Mouse (Mus musculus) MEL (cell line): ENCODE results near the gene Prkcb. TPM values are rescaled to one million over a fixed set of nuclear protein-coding genes. Genes with fewer than 3 reads are reported as not detected.

Source experiments
- DNase-seq: peaks from one replicate; pipeline ENCODE4 v3.0.0; 2011; ENCODE audit warnings: low read depth, low spot score
- H3K27ac ChIP-seq: 2 replicates; pipeline ENCODE4 v1.5.1; 2012; ENCODE audit warnings: low read depth, mild to moderate bottlenecking, control low read depth, low read length, moderate library complexity; ENCODE audit not compliant: control insufficient read depth
- H3K27me3 ChIP-seq, 2 experiments: fragments of 150-350 bp in 1 of 2; sonication (generic) in 1 of 2; 2 replicates each; pipeline ENCODE4 v1.6.1; 2012; ENCODE audit warnings: low read length in 2 of 2, mild to moderate bottlenecking in 2 of 2, improper control_type of control experiment in 1 of 2, moderate library complexity in 1 of 2; ENCODE audit not compliant: insufficient read depth in 2 of 2, control insufficient read depth in 1 of 2
- H3K36me3 ChIP-seq, 2 experiments: 2 replicates each; pipeline ENCODE4 v1.6.1; 2012 to 2014; ENCODE audit warnings: low read length in 2 of 2, improper control_type of control experiment in 1 of 2, inconsistent platforms in 1 of 2, mild to moderate bottlenecking in 1 of 2; ENCODE audit not compliant: insufficient read depth in 2 of 2, control insufficient read depth in 1 of 2
- H3K4me1 ChIP-seq, 2 experiments: fragments of 150-350 bp in 1 of 2; sonication (generic) in 1 of 2; 2 replicates each; pipeline ENCODE4 v1.6.1; 2012; ENCODE audit warnings: low read length in 2 of 2, improper control_type of control experiment in 1 of 2, mild to moderate bottlenecking in 1 of 2; ENCODE audit not compliant: insufficient read depth in 2 of 2, control insufficient read depth in 1 of 2
- H3K4me3 ChIP-seq, 2 experiments: fragments of 150-350 bp in 1 of 2; sonication (generic) in 1 of 2; 2 replicates each; pipeline ENCODE4 v1.5.1; 2012; ENCODE audit warnings: low read depth in 2 of 2, low read length in 2 of 2, mild to moderate bottlenecking in 2 of 2, moderate library complexity in 2 of 2, control low read depth in 1 of 2, improper control_type of control experiment in 1 of 2; ENCODE audit not compliant: control insufficient read depth in 1 of 2, insufficient read depth in 1 of 2
- H3K79me2 ChIP-seq: 2 replicates; pipeline ENCODE4 v1.6.1; 2012; ENCODE audit warnings: mild to moderate bottlenecking, low read length, moderate library complexity; ENCODE audit not compliant: control insufficient read depth, poor library complexity, insufficient read depth
- H3K9ac ChIP-seq: 2 replicates; pipeline ENCODE4 v1.6.1; 2012; ENCODE audit warnings: low read depth, mild to moderate bottlenecking, control low read depth, low read length, moderate library complexity; ENCODE audit not compliant: control insufficient read depth, poor library complexity, severe bottlenecking
- H3K9me3 ChIP-seq: fragments of 150-350 bp; sonication (generic); replicated peaks from 2 replicates; pipeline ENCODE4 v1.6.1; 2012; ENCODE audit warnings: mild to moderate bottlenecking, low read length, improper control_type of control experiment, moderate library complexity; ENCODE audit not compliant: insufficient read depth
- BHLHE40 ChIP-seq: IDR thresholded peaks from 2 replicates; pipeline ENCODE4 v1.6.1; 2012; ENCODE audit warnings: low read depth, mild to moderate bottlenecking, inconsistent platforms, low read length, improper control_type of control experiment, borderline replicate concordance
- CHD1 ChIP-seq: IDR thresholded peaks from 2 replicates; pipeline ENCODE4 v1.6.1; 2012; ENCODE audit warnings: low read depth, mild to moderate bottlenecking, inconsistent platforms, low read length, improper control_type of control experiment
- CHD2 ChIP-seq: IDR thresholded peaks from 2 replicates; pipeline ENCODE4 v1.6.1; 2011; ENCODE audit warnings: low read length, improper control_type of control experiment
- E2F4 ChIP-seq: IDR thresholded peaks from 2 replicates; pipeline ENCODE4 v1.6.1; 2011; ENCODE audit warnings: low read depth, low read length, improper control_type of control experiment, borderline replicate concordance
- ELF1 ChIP-seq: IDR thresholded peaks from 2 replicates; pipeline ENCODE4 v1.6.1; 2014; ENCODE audit warnings: low read depth, mild to moderate bottlenecking, inconsistent platforms, low read length, improper control_type of control experiment, moderate library complexity
- ETS1 ChIP-seq: IDR thresholded peaks from 2 replicates; pipeline ENCODE4 v1.6.1; 2012; ENCODE audit warnings: low read depth, mild to moderate bottlenecking, inconsistent platforms, low read length, improper control_type of control experiment, moderate library complexity
- GATA1 ChIP-seq: IDR thresholded peaks from 2 replicates; pipeline ENCODE4 v1.6.1; 2011; ENCODE audit warnings: low read depth, low read length, improper control_type of control experiment
- HCFC1 ChIP-seq: IDR thresholded peaks from 2 replicates; pipeline ENCODE4 v1.6.1; 2012; ENCODE audit warnings: low read depth, mild to moderate bottlenecking, inconsistent platforms, low read length, improper control_type of control experiment, moderate library complexity
- KAT2A ChIP-seq: conservative IDR thresholded peaks from 2 replicates; pipeline ENCODE4 v1.6.1; 2012; ENCODE audit warnings: low read depth, low read length, improper control_type of control experiment, inconsistent platforms
- MAZ ChIP-seq: IDR thresholded peaks from 2 replicates; pipeline ENCODE4 v1.6.1; 2012; ENCODE audit warnings: low read depth, mild to moderate bottlenecking, inconsistent platforms, low read length, improper control_type of control experiment
- MYB ChIP-seq: IDR thresholded peaks from 2 replicates; pipeline ENCODE4 v1.6.1; 2011; ENCODE audit warnings: mild to moderate bottlenecking, low read depth, low read length, improper control_type of control experiment
- MYC ChIP-seq: IDR thresholded peaks from 2 replicates; pipeline ENCODE4 v1.6.1; 2011; ENCODE audit warnings: low read depth, mild to moderate bottlenecking, low read length, improper control_type of control experiment, moderate library complexity
- POLR2A ChIP-seq, 2 experiments: IDR thresholded peaks; 2 replicates each; pipeline ENCODE4 v1.6.1; 2011 to 2012; ENCODE audit warnings: low read length in 2 of 2, mild to moderate bottlenecking in 2 of 2, control low read depth in 1 of 2, improper control_type of control experiment in 1 of 2, low read depth in 1 of 2, moderate library complexity in 1 of 2; ENCODE audit not compliant: control insufficient read depth in 1 of 2, insufficient read depth in 1 of 2, poor library complexity in 1 of 2
- SIN3A ChIP-seq: IDR thresholded peaks from 2 replicates; pipeline ENCODE4 v1.6.1; 2012; ENCODE audit warnings: low read length, improper control_type of control experiment, inconsistent platforms
- SMC3 ChIP-seq: IDR thresholded peaks from 2 replicates; pipeline ENCODE4 v1.6.1; 2011; ENCODE audit warnings: low read depth, low read length, improper control_type of control experiment
- TCF12 ChIP-seq: IDR thresholded peaks from 2 replicates; pipeline ENCODE4 v1.6.1; 2014; ENCODE audit warnings: low read depth, mild to moderate bottlenecking, inconsistent platforms, low read length, improper control_type of control experiment, moderate library complexity
- USF1 ChIP-seq: IDR thresholded peaks from 2 replicates; pipeline ENCODE4 v1.6.1; 2014; ENCODE audit warnings: low read depth, mild to moderate bottlenecking, inconsistent platforms, low read length, improper control_type of control experiment, moderate library complexity
- ZKSCAN1 ChIP-seq: IDR thresholded peaks from 2 replicates; pipeline ENCODE4 v1.6.1; 2012; ENCODE audit warnings: low read depth, mild to moderate bottlenecking, inconsistent platforms, low read length, improper control_type of control experiment, moderate library complexity
- ZMIZ1 ChIP-seq: IDR thresholded peaks from 2 replicates; pipeline ENCODE4 v1.6.1; 2012; ENCODE audit warnings: low read depth, mild to moderate bottlenecking, inconsistent platforms, low read length, improper control_type of control experiment, moderate library complexity
- polyA plus RNA-seq, 2 experiments: library from polyadenylated mRNA; stranded (reverse) in 1 of 2; unstranded in 1 of 2; fragments of >175 nt in 1 of 2; fragments of >200 nt in 1 of 2; gene quantifications; 2 replicates each; pipeline versions ENCODE4 v1.2.1 to v1.2.4; 2012; ENCODE audit warnings: low replicate concordance in 2 of 2, low read depth in 1 of 2; ENCODE audit not compliant: insufficient read length in 2 of 2, insufficient read depth in 1 of 2, missing spikeins in 1 of 2
- total RNA-seq: library from RNA; depleted of rRNA; stranded (reverse); fragments of 300-350 nt; gene quantifications from 2 replicates; pipeline ENCODE4 v1.2.3, GENCODE M21; 2012

The Prkcb gene
- total and polyA plus RNA-seq, 3 experiments, result not detected

DNA sequence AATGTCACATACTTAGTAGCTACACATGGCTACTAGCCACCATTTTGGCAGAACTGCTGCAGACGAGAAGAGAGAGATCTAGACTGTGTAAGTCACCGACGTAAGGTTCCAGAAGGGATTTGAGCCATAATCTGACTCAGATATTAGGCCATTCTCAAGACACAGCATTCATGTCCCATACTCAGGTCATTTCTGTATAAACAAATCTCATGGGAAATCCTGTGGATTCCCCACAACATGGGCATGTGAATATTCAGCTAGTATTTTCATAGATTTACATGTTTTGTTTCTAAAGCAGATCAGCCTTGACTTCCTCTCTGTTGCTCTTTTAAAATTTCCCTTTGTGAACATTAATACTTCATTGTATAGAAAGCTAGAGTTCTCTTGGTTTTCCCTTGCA is 39.4 kb downstream of the Prkcb start:
- H3K27ac ChIP-seq, result no peak overlapping the region
- no peak for TF ChIP-seq SIN3A
- no peak for TF ChIP-seq E2F4
- TF ChIP-seq MAZ, result no peak
- TF ChIP-seq ETS1, result no peak
- TF ChIP-seq, all 39 proteins: peak for 0
- Histone ChIP-seq H3K27me3 (no peaks in the 10 kb centered on the region), H3K9ac (no peak overlapping the region), H3K4me3 (no peak overlapping the region), H3K9me3 (no peaks in the 10 kb centered on the region), H3K79me2 (no peaks in the 10 kb centered on the region; the same call in 1 of the 2 replicates), H3K4me1 (no peaks in the 10 kb centered on the region), H3K36me3 (no peaks in the 10 kb centered on the region)
- no peak for DNase-seq

DNA sequence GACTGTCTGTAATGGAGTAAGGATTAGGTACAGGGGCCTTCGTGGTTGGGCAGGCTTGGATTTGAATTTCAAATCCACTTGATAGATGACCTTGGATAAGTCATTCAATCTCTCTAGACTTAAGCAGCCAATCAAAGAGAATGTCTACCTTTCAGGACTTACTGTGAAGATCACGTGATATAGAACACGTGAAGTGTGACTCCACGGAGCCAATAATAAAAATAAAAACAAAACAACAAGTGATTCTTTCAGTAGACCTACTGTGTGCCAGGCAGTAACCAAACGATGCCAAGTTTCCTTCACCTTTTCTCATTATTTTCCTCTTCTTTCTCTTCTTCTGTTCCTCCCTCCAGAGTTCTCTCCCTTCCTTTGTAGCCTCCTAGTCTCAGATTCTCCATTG is 39.9 kb downstream of the Prkcb start:
- TF ChIP-seq SMC3 (no peak), ZKSCAN1 (no peak), POLR2A (IDR thresholded peaks at IDR 0.05; ENCODE audit: control insufficient read depth in 1 of 2, insufficient read depth in 1 of 2, low read depth in 1 of 2, low read length in 2 of 2, poor library complexity in 1 of 2) (no peak), GATA1 (no peak), ELF1 (no peak), BHLHE40 (no peak), MAZ (no peak), TCF12 (no peak), MYB (no peak), USF1 (no peak), ZMIZ1 (no peak), HCFC1 (no peak), KAT2A (no peak), CHD2 (no peak), CHD1 (no peak), E2F4 (no peak), MYC (no peak)
- Histone ChIP-seq H3K79me2 (no peaks in the 10 kb centered on the region; the same call in 1 of the 2 replicates), H3K9me3 (no peaks in the 10 kb centered on the region), H3K9ac (no peak overlapping the region), H3K4me3 (no peak overlapping the region), H3K4me1 (no peaks in the 10 kb centered on the region), H3K27ac (no peak overlapping the region), H3K27me3 (no peaks in the 10 kb centered on the region), H3K36me3 (no peaks in the 10 kb centered on the region)
- no peak for DNase-seq
